Mouse (Mus musculus) adrenal gland, postnatal 10 days (tissue): ENCODE results near the gene Runx1. TPM values are rescaled to one million over a fixed set of nuclear protein-coding genes. Genes with fewer than 3 reads are reported as not detected.

Experiments used
- DNase-seq: peaks from one replicate; pipeline ENCODE4 v3.0.0; 2021; ENCODE audit warnings: mixed read lengths
- total RNA-seq, 2 experiments: library from RNA; stranded (reverse); gene quantifications; 2 replicates each; pipeline ENCODE4 v1.2.3; 2021

Runx1 gene
- total RNA-seq, 2 experiments from 2014 or later = 4.2 to 5.8 TPM

GRCm38 (mm10) chr16:92825204-92825843, 625 bp downstream of the Runx1 start:
- no peak for DNase-seq

GRCm38 (mm10) chr16:92824723-92825203, 1.2 kb downstream of the Runx1 start:
- no peak for DNase-seq

DNA sequence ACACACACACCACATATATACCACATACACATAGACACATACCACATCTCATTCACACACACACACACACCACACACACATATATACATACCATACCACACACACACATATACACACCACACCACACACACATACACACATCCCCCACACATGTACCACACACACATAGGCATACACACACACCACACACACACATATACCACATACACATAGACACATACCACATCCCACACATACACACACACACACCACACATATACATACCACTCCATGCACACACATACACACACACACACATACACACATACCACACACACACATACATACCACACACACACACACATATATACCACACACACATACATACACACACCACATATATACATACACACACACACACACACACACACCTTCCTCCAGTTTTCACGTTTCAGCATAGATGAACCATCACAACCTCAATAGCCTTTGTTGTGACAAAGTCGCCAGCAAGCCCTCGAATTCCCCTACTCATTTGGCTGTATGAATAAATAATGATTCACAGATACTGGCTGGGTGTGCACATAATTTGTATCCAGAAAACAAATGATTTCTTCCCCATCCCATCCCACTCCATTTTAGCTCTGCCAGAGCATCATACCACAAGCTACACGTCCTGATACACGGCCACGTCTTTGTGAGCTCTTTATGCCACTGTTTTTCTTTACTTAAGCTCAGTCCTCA, 1.8 kb downstream of the Runx1 start:
- no peak for DNase-seq

- peak; percentile 24 for DNase-seq
Observed at GRCm38 (mm10) chr16:92823381-92823862, 2.5 kb downstream of the Runx1 start.

- DNase-seq = no peak
Observed at GRCm38 (mm10) chr16:92822676-92823075, 3.3 kb downstream of the Runx1 start.

DNA sequence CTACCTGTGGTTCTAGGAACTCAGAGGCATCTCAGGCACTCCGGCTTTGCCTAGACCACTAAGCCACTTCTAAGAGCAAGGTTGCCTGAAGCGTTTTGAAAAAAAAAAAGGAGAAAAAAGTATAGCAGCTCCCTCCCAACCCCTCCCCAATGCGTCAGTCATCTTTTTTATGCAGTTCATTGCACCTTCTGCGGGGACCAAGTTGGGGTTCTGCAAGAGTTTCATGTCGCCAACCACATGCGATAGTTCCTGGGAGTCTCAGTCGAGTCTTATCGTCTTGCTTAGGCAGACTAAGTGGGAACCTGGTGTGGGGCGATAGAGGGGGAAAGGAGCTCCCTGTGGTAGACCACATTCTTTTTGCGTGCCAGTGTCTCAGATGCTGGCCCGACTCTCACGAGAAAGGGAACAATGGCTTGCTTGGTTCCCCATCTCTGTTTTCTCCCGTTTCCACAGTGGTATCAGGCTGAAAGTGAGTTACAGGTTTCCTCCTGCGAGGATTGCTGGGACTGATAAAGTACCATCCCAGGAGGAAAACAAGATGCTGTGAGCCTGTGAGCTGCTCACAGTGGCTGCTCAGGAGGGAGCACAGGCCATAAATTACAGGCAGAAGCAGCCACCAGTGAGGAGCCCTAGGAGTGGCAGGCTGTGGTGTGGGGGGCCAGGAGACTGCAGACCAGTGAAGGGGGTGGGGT, 3.9 kb downstream of the Runx1 start:
- no peak for DNase-seq

GRCm38 (mm10) chr16:92821596-92821937, 4.4 kb downstream of the Runx1 start:
- DNase-seq = no peak

- no peak for DNase-seq
Observed at GRCm38 (mm10) chr16:92820451-92820850, 5.5 kb downstream of the Runx1 start.

- DNase-seq = no peak
Observed at GRCm38 (mm10) chr16:92818480-92819269, 7.3 kb downstream of the Runx1 start.

- no peak for DNase-seq
Observed at GRCm38 (mm10) chr16:92816092-92816491, 9.9 kb downstream of the Runx1 start.

GRCm38 (mm10) chr16:92815195-92815527, 10.8 kb downstream of the Runx1 start:
- DNase-seq = no peak

DNA sequence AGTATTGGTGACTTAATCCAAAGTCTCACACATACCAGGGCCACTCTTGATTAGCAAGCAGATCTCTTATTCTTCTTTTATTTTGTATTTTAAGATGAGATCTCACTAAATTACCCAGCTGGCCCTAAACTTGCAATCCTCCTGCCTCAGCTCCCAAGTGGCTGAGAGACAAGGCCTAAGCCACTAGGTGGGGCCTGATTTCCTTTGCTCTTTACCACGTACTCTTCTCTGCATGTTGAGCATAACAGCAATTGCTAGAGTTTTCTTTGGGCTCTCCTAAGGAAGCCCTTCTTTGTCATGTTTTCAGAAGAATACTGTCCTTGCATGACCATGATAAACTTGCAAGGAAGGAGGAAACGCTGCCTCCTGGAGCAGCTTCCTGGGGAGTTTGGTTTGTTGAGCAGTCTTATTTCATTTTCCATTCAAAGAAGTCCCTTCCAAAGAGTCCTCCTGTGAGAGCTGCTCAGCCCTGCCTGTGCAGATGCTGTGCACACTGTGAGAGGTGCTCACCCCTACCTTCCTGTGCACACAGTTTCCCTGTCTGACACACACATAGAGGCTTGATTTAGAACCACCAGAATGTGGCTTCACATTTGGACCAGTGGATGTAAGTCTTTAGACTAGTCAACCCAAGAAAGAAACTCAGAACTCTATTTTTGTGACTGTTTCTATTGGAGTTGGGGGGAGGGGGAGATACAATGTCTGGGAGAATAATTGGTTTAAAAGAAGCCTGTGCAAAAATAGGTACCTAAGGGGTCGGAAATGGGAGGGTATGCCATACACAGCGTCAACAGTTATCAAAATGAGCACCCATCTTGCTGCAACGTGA, 11.4 kb downstream of the Runx1 start:
- no peak for DNase-seq

- DNase-seq = no peak
Observed at GRCm38 (mm10) chr16:92812405-92812804, 13.5 kb downstream of the Runx1 start.

- no peak for DNase-seq
Observed at GRCm38 (mm10) chr16:92810568-92811240, 15.2 kb downstream of the Runx1 start.

DNA sequence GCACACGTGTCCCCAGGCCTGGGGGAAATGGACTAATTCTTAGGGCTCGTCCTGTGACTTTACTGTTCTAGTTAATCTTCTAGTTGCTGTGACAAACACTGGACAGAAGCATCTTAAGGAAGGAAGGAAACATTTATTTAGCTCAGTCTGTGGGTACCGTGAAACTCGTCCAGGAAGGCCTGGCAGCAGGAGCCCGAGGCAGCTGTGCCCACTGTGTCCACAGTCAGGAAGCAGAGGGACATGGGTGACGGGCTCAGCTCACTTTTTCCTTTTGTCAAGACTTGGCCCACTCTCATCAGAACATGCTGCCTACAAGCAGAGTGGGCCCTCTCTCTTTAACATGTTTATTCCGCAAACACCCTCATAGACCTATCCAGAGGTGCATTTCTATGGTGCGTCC, 18.2 kb downstream of the Runx1 start:
- no peak for DNase-seq

DNA sequence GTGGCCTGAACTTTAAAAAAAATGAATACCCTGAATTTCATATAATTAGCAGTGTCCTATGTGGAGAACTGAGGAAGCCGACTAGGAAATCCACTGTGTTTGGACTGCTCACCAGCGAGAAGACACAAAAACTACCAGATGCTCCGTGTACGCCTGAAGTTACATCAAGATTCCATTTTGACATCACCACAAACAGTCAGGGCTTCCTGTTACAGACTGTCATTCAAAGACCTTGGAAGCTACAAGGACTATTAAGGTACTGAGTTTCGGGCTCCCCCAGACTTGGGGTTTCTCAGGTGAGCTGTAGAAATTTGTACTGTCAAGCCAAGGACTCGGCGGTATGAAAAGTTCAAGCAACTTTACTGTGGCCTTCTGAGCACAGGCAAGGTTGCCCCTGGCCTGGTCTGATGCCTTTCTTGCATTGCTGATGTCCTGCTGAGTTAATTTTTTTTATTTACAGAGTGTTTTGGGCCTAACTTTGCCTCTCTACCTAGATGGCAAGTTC, 22.8 kb downstream of the Runx1 start:
- DNase-seq = no peak

DNA sequence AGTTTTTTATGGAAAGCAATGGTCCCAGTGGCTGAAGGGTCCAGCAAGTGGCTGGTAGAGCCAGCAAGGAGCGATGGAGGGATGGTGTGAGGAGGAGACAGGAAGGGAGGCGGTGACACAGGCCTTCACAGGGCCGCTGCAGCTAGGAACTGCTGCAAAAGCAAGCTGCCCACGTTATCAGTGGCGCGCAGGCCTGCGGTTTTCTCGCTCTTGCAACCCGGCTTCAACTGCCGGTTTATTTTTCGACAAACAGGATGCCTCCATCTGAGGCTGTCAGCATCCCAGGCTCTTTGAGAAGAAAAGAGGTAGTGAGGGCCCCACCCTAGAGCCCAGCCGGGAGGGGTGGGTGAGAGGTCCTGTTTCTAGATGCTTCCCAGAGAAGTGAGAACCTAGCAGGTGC, 24.4 kb downstream of the Runx1 start:
- DNase-seq = no peak

DNA sequence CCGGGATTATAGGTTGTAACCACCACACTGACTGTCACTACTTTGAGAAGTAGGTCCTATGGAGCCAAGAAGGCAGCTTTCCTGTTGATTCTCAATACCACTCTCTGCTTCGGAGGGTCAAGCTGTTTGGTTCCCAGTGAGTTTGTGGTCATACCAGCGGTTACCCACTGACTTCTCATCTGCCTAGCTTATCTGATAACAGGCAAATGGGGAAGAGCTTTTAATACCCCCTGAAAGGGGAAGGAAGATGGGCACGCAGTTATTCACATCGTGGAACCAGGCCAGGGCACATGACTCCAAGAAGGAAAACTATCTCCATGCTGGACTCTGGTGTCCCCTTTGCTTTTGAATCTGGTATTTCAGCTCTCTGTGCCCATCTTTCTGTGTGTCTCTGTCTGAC, 25.1 kb downstream of the Runx1 start:
- DNase-seq = no peak

DNA sequence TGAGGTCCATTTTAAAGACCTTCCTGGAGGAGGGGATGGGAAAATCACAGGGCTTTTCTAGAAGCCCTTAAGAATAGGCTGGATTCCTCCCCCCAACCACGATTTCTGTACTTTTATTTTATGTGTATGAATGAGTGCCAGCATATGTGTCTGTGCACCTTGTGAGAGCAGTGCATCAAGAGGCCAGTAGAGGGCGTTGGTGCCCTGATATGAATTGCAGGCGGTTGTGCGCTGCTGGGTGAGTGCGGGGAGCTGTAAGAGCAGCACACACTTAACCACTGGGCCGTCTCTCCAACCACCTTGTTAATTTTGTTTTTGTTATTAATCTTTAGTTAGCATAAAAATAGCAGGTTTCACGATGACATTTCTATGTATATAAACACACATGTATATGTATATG, 26.0 kb downstream of the Runx1 start:
- DNase-seq = no peak

- DNase-seq = no peak
Observed at GRCm38 (mm10) chr16:92794197-92794596, 31.8 kb downstream of the Runx1 start.

DNA sequence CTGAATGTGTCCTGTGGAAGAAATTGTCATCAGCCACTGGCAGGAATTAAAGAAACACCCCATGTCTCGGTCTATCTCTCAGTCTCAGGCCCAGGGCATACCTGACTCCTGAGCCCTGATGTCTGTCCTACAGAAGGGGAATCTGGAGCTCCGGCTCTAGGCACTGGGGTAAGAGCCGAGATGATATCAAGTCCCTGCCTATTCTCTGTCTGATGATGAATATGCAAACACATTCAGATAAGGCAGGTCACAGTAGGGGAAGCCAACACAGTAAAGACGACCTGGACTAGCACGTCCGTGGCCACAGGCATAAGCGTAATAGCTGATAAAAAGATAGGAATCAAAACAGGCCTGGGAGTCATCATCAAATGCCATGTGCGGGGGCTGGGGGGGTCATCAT, 32.2 kb downstream of the Runx1 start:
- DNase-seq = no peak
